Mouse (Mus musculus) stomach, postnatal 0 days (tissue): ENCODE measurements around the gene Mrm1. TPM values are rescaled to one million over a fixed set of nuclear protein-coding genes. Genes with fewer than 3 reads are reported as not detected.

Experiments used
- ATAC-seq: fragments of 200-750 bp; cut with Nextera tagmentation; 2 replicates; pipeline ENCODE4 v1.8.0; 2017; ENCODE audit not compliant: low FRiP score, low TSS enrichment
- DNase-seq: peaks from one replicate; pipeline ENCODE4 v3.0.0-alpha.2; 2016; ENCODE audit warnings: low spot score
- H3K27ac ChIP-seq: fragments of 300-500 bp; sonication (generic); replicated peaks from 2 replicates; pipeline ENCODE4 v1.5.1; 2014; ENCODE audit warnings: mild to moderate bottlenecking, control low read depth
- H3K27me3 ChIP-seq: fragments of 300-500 bp; sonication (generic); 2 replicates; pipeline ENCODE4 v1.6.1; 2014; ENCODE audit warnings: low read length; ENCODE audit not compliant: control insufficient read depth, insufficient read depth
- H3K36me3 ChIP-seq: fragments of 300-500 bp; sonication (generic); 2 replicates; pipeline ENCODE4 v1.6.1; 2014; ENCODE audit warnings: low read length, mixed read lengths; ENCODE audit not compliant: control insufficient read depth, insufficient read depth
- H3K4me1 ChIP-seq: fragments of 300-500 bp; sonication (generic); replicated peaks from 2 replicates; pipeline ENCODE4 v1.6.1; 2014; ENCODE audit warnings: antibody characterized with exemption; ENCODE audit not compliant: control insufficient read depth, insufficient read depth
- H3K4me2 ChIP-seq: fragments of 300-500 bp; sonication (generic); replicated peaks from 2 replicates; pipeline ENCODE4 v1.6.1; 2014; ENCODE audit warnings: low read depth, mild to moderate bottlenecking, control low read depth, moderate library complexity
- H3K4me3 ChIP-seq: fragments of 300-500 bp; sonication (generic); 2 replicates; pipeline ENCODE4 v1.5.1; 2014; ENCODE audit warnings: low read depth, low read length, control low read depth
- H3K9ac ChIP-seq: fragments of 300-500 bp; sonication (generic); 2 replicates; pipeline ENCODE4 v1.6.1; 2014; ENCODE audit warnings: mild to moderate bottlenecking, low read length, control low read depth, mixed read lengths
- H3K9me3 ChIP-seq: fragments of 300-500 bp; sonication (generic); 2 replicates; pipeline ENCODE4 v1.6.1; 2016; ENCODE audit warnings: low read length; ENCODE audit not compliant: control insufficient read depth
- CTCF ChIP-seq: IDR thresholded peaks from 2 replicates; pipeline ENCODE4 v1.5.1; 2016; ENCODE audit warnings: antibody characterized with exemption, low read depth, mild to moderate bottlenecking, moderate library complexity
- EP300 ChIP-seq: optimal IDR thresholded peaks from 2 replicates; pipeline ENCODE3; 2016; ENCODE audit warnings: antibody characterized with exemption
- whole genome bisulfite sequencing: fragments of 180-500 bp; shearing (Covaris S2); extraction: QIAGEN DNeasy Blood & Tissue Kit; methylation state at CpG from one replicate; pipeline ENCODE4 v1.1.7; 2014; 5-methylcytosine and 5-hydroxymethylcytosine counted together
- polyA plus RNA-seq: library from polyadenylated mRNA; unstranded; fragments of >200 nt; fragmentation: Nextera tagmentation; extraction: Ambion mirVana; gene quantifications from 2 replicates; pipeline ENCODE4 v1.2.1, GENCODE M21; 2015

Mrm1 gene
- polyA plus RNA-seq, 1 experiment from 2014 or later = 9.0 TPM

DNA sequence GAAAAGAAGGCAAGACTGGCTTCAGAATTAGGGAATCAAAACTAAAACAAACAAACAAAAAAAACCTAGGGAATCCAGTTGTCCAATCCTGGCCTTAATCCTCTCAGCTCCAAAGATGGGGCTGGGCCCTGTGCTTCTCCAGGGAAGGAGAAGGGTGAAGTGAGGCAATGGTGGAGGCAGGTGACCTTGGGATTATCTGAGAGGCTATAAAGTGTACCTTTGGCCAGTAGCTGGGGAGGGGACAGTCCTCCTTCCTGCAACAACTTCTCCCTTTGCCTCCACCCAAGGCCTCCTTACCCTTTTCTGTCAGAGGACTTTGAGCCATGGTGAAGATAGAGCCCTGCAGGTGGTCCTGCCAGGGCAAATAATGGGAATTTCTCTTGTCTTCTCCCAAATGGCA is 8.2 kb upstream of the Mrm1 start:
- no peak overlapping the region for H3K27ac ChIP-seq
- DNase-seq = no peak
- H3K9ac ChIP-seq = no peak overlapping the region
- TF ChIP-seq EP300 = no peak
- TF ChIP-seq CTCF = no peak
- H3K4me3 ChIP-seq = no peak overlapping the region
- no peaks in the 10 kb centered on the region for H3K27me3 ChIP-seq
- H3K4me2 ChIP-seq = no peak overlapping the region
- ATAC-seq = no peak
- H3K4me1 ChIP-seq = peaks cover 2% of the 10 kb centered on the region
- peaks cover 6% of the 10 kb centered on the region; the same call in 1 of the 2 replicates for H3K36me3 ChIP-seq
- H3K9me3 ChIP-seq = no peaks in the 10 kb centered on the region

DNA sequence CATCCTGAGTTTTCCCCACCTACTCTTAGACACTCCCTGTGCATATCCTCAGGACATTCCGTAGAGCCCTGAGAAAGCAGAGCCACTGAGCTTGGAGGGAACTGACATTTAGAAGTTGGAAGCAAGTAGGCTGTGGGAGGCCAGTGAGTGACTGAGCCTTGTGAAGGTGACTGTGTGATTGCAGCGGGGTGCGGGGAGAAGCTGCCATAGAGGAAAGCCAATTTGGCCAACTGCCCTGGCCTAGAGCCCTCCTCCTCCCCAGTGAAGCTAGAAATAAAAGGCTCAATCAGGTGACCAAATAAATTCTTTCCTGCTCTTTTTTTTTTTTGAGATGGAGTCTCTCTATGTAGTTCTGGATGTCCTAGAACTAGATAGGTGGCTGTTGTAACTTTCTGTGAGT is 6.9 kb upstream of the Mrm1 start:
- Histone ChIP-seq H3K27ac (no peak overlapping the region), H3K4me2 (no peak overlapping the region), H3K27me3 (no peaks in the 10 kb centered on the region), H3K4me1 (peaks cover 2% of the 10 kb centered on the region), H3K9me3 (no peaks in the 10 kb centered on the region), H3K9ac (no peak overlapping the region), H3K36me3 (no peaks in the 10 kb centered on the region), H3K4me3 (no peak overlapping the region)
- DNase-seq (peak; percentile 45), ATAC-seq (no peak)
- TF ChIP-seq CTCF (no peak), EP300 (no peak)
- WGBS = 34% methylated on average over 3 of the region's 3 CpGs

DNA sequence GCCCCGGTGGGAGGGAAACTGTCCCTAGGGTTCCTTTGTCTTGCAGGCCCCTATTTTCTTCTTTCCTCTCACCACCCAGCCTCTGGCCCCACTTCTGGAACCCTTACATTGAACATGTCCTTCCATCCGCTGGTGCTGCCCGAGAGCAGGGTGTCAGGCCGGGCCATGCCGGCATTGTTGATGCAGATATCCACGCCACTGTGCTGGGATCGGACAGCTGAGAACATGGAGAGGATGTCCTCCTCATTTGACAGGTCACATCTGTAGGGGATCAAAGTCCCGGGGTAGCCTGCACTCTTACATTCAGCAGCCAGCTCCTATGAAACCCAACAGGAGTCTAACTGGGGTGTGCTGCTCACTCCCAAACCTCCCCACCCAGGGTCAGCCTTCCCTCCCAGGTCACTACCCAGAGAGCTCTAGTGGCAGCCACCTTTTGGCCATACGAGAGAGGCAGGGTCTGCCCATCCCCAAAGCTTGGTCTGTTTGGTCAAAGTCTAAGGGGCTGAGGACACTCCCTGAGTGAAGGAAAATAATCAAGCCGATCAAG is 6.0 kb upstream of the Mrm1 start:
- no peak overlapping the region for H3K9ac ChIP-seq
- no peak for ATAC-seq
- no peak overlapping the region for H3K4me2 ChIP-seq
- H3K9me3 ChIP-seq = no peaks in the 10 kb centered on the region
- no peak overlapping the region for H3K27ac ChIP-seq
- peaks cover 2% of the 10 kb centered on the region for H3K4me1 ChIP-seq
- DNase-seq = no peak
- H3K36me3 ChIP-seq = no peaks in the 10 kb centered on the region
- WGBS = 88% methylated on average over 10 of the region's 10 CpGs
- H3K4me3 ChIP-seq = no peak overlapping the region
- TF ChIP-seq EP300 (no peak), CTCF (no peak)
- H3K27me3 ChIP-seq = no peaks in the 10 kb centered on the region

DNA sequence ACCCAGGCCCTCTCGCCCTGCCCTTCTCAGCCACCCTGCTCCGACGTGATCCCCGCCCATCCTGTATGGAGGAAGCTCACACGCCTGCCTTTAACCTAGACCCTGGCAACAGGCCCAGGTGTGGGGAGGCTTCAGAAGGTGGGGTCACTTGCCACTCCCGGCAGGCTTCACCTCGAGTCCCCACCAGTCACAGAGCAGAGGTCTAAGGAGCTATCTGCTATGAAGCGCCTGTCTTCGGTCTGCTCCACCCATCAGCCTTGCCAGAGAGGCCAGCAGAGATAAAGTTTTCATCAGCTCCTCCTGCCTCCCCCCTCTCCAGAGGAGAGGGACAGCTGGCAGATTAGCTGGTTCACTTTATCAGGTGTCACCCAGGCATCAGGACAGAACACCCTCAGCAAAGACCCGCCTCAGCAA is 4.2 kb upstream of the Mrm1 start:
- 0 out of 2 replicates have a peak overlapping the region, but pooled peaks have one; percentile 13 for H3K9ac ChIP-seq
- H3K36me3 ChIP-seq = no peaks in the 10 kb centered on the region
- no peak for ATAC-seq
- peaks cover 2% of the 10 kb centered on the region for H3K4me1 ChIP-seq
- DNase-seq = peak; percentile 65
- H3K27ac ChIP-seq = no peak overlapping the region
- no peak overlapping the region for H3K4me2 ChIP-seq
- H3K9me3 ChIP-seq = no peaks in the 10 kb centered on the region
- no peaks in the 10 kb centered on the region for H3K27me3 ChIP-seq
- no peak overlapping the region for H3K4me3 ChIP-seq
- TF ChIP-seq EP300 (no peak), CTCF (no peak)
- WGBS = 31% methylated on average over 10 of the region's 10 CpGs

DNA sequence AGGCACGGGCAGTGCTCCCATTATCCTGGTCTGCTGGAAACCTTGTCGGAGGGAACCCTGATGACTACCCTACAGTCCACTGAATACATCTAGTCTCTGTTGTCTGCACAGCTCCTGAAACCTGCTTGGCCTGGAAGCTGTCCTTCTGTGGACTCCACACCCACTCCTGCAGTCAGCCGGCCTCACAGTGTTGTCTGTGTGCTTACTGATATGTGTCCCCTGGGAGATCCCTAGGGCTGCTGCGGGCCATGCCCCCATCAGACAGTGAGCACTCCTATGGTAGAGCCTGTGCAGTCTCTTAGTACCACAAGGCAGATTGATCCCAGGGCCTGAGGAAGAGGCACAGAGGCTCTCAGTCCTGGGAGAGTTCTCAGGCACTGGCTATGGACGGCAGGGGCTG is 3.2 kb upstream of the Mrm1 start:
- H3K4me3 ChIP-seq = no peak overlapping the region
- no peaks in the 10 kb centered on the region; the same call in 1 of the 2 replicates for H3K4me1 ChIP-seq
- H3K9me3 ChIP-seq = no peaks in the 10 kb centered on the region
- no peak overlapping the region for H3K9ac ChIP-seq
- ATAC-seq (no peak), DNase-seq (no peak)
- no peak overlapping the region for H3K27ac ChIP-seq
- no peak overlapping the region for H3K4me2 ChIP-seq
- TF ChIP-seq CTCF (no peak), EP300 (no peak)
- no peaks in the 10 kb centered on the region for H3K36me3 ChIP-seq
- WGBS = 79% methylated on average over 4 of the region's 5 CpGs
- H3K27me3 ChIP-seq = no peaks in the 10 kb centered on the region

DNA sequence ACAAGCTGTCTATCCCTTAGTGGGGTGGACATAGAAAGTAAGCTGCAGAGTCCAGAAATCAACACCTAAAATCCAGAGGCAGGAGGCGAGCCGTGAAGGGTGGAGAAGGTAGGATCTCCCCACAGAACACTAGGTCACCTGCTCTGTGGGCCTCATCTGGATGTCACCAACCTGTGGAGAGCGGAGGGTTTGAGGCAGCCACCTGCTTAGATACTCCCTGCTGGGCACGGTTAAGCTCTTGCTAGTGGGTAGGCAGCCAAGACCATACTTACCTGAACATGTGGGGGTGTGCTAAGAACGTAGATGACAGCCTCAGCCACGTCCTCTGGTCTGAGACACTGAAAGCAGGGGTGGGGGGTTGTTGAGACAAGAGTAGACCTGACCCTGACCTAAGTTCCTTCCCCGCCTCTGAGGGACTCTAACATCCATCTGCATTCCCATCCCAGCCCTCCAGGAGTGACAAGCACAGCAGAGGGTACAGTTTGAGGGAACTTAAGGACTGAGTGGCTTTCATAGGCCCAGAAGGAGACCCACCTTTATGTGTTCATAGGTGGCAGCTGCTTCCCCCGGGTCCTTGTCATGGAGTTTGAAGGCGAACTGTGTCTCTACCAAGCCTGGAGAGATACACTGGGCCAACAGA is 1.9 kb upstream of the Mrm1 start:
- H3K9ac ChIP-seq = no peak overlapping the region
- no peaks in the 10 kb centered on the region; the same call in 1 of the 2 replicates for H3K4me1 ChIP-seq
- TF ChIP-seq CTCF (no peak), EP300 (no peak)
- no peaks in the 10 kb centered on the region for H3K9me3 ChIP-seq
- no peak overlapping the region for H3K4me3 ChIP-seq
- no peak overlapping the region for H3K4me2 ChIP-seq
- DNase-seq = no peak
- no peaks in the 10 kb centered on the region for H3K36me3 ChIP-seq
- no peak for ATAC-seq
- H3K27ac ChIP-seq = no peak overlapping the region
- WGBS = 88% methylated on average over 9 of the region's 9 CpGs
- no peaks in the 10 kb centered on the region for H3K27me3 ChIP-seq
